Mouse (Mus musculus): ENCODE results near the gene Tssk1.

Gene Tssk1

DNA sequence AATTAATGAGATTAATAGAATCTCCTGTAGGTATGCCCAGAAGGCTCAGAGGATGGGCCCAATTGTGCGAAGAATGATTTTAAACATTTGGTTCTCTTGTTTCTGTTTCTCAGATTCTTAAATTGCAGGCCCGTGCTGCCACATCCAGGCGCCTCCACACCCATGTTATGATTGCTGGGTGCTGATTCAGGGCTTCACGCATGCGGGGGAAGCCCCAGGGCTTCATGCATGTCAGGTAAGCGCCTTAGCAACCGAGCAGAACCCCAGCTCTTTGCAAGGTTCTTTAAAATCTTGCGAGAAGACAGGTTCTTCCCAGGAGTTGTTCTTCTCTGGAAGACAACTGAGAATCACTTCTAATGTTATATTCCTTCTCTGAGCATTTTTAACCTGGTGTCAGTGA is 49.4 kb downstream of the Tssk1 start:
- no peak for DNase-seq (ENCODE audit: low spot score in 2 of 2)

GRCm38 (mm10) chr16:17945081-17945831 is 51.2 kb downstream of the Tssk1 start:
- no peak for DNase-seq (ENCODE audit: low spot score in 2 of 2)
